Mouse (Mus musculus) layer of hippocampus, postnatal 36 days (tissue): ENCODE measurements at regions not wholly inside any gene's neighbourhood (a gene's known extent, or its start where the extent isn't known, plus 50 kb on each side); places are given as distances from the start of the nearest gene placed in this dataset.
A peak's percentile ranks its signal among the peaks of the same experiment; 100 is the strongest.
"Not testable (repeated sequence)": the region's sequence is repeated elsewhere in the genome, so short reads cannot be mapped to it uniquely, and the experiment has no call there.

Experiments used
- DNase-seq, 2 experiments: peaks; one replicate each; pipeline ENCODE4 v3.0.0; 2022

- DNase-seq = no peak
Measured at GRCm38 (mm10) chr13:111905213-111905701, 96.5 kb upstream of the Map3k1 start.

- DNase-seq = no peak
Measured at GRCm38 (mm10) chr13:111911071-111911470, 102.3 kb upstream of the Map3k1 start.

- no peak for DNase-seq
Measured at GRCm38 (mm10) chr13:111911661-111912312, 103.0 kb upstream of the Map3k1 start.

- no peak for DNase-seq
Measured at GRCm38 (mm10) chr13:111914348-111914913, 105.6 kb upstream of the Map3k1 start.

GRCm38 (mm10) chr13:111919417-111919816, 110.6 kb upstream of the Map3k1 start:
- DNase-seq = not testable (repeated sequence)

- DNase-seq = no peak
Measured at GRCm38 (mm10) chr13:111920534-111920933, 111.7 kb upstream of the Map3k1 start.

- DNase-seq = no peak
Measured at GRCm38 (mm10) chr13:111921142-111922035, 112.6 kb upstream of the Map3k1 start.

- no peak for DNase-seq
Measured at GRCm38 (mm10) chr13:111925349-111925748, 116.6 kb upstream of the Map3k1 start.

GRCm38 (mm10) chr13:111926801-111927200, 118.0 kb upstream of the Map3k1 start:
- no peak for DNase-seq

GRCm38 (mm10) chr13:111927489-111927888, 118.7 kb upstream of the Map3k1 start:
- no peak for DNase-seq

GRCm38 (mm10) chr13:111928636-111929544, 120.1 kb upstream of the Map3k1 start:
- DNase-seq = no peak

- DNase-seq = no peak
Measured at GRCm38 (mm10) chr13:111929908-111930307, 121.1 kb upstream of the Map3k1 start.

- no peak for DNase-seq
Measured at GRCm38 (mm10) chr13:111932464-111932863, 123.7 kb upstream of the Map3k1 start.

- DNase-seq = no peak
Measured at GRCm38 (mm10) chr13:111933526-111934240, 124.9 kb upstream of the Map3k1 start.

GRCm38 (mm10) chr13:111935721-111936080, 126.9 kb upstream of the Map3k1 start:
- DNase-seq = no peak

GRCm38 (mm10) chr13:111936081-111936857, 127.5 kb upstream of the Map3k1 start:
- DNase-seq = peak in 1 of 2 experiments; percentile 16

- DNase-seq = no peak
Measured at GRCm38 (mm10) chr13:111936983-111937382, 128.2 kb upstream of the Map3k1 start.

GRCm38 (mm10) chr13:111938896-111939422, 130.2 kb upstream of the Map3k1 start:
- no peak for DNase-seq

GRCm38 (mm10) chr13:111939534-111940115, 130.8 kb upstream of the Map3k1 start:
- no peak for DNase-seq

GRCm38 (mm10) chr13:111940275-111940674, 131.5 kb upstream of the Map3k1 start:
- DNase-seq = no peak
